Mouse (Mus musculus) urinary bladder, postnatal 25 days (tissue): ENCODE measurements around the gene Krr1.
"Not testable (repeated sequence)": the region's sequence is repeated elsewhere in the genome, so short reads cannot be mapped to it uniquely, and the experiment has no call there.

ENCODE experiments used
- DNase-seq: peaks from one replicate; pipeline ENCODE4 v3.0.0; 2022; ENCODE audit warnings: low spot score

Gene Krr1

GRCm38 (mm10) chr10:111977584-111977983, 5.1 kb downstream of the Krr1 start:
- DNase-seq: peak; percentile 36

DNA sequence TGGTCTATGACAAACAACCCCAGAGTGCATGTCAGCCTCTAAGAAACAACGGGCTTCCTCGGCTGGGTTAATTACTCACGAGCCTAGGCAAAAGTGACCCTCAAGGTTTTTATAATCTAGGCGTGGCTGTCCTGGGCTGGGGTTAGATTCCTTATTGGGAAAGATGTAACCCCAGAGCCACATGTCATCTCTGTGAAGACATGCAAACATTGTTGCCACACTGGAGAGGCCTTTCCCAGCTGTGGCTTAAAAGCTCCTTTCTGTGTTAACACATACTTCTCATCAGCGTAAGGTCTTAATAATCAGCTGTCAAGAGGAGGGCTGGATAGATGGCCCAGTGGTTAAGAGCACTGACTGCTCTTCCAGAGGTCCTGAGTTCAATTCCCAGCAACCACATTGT, 10.6 kb downstream of the Krr1 start:
- no peak for DNase-seq

- DNase-seq: no peak
Observed at GRCm38 (mm10) chr10:111986453-111986852, 14.0 kb downstream of the Krr1 start.

- DNase-seq: no peak
Observed at GRCm38 (mm10) chr10:111995803-111996548, 23.5 kb downstream of the Krr1 start.

DNA sequence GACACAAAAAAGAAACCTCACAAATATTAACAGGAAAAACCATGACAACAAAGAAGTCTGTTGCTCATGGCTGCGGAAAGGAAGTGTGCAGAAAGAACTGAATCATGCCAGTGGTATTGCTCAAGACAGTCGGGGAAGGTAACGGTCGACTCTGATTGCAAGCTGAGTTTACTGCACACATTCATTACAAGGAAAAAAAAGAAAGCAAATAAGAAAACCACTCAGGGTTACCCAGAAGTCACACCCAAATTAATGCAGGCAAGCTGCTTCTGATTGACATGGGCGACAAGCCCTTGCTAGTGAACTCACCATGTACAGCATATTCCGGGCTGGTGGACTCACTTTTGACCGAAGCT, 24.1 kb downstream of the Krr1 start:
- DNase-seq: no peak

GRCm38 (mm10) chr10:111996911-111997347, 24.5 kb downstream of the Krr1 start:
- no peak for DNase-seq

GRCm38 (mm10) chr10:111997671-111998070, 25.2 kb downstream of the Krr1 start:
- no peak for DNase-seq

GRCm38 (mm10) chr10:111999765-112000164, 27.3 kb downstream of the Krr1 start:
- DNase-seq: no peak

DNA sequence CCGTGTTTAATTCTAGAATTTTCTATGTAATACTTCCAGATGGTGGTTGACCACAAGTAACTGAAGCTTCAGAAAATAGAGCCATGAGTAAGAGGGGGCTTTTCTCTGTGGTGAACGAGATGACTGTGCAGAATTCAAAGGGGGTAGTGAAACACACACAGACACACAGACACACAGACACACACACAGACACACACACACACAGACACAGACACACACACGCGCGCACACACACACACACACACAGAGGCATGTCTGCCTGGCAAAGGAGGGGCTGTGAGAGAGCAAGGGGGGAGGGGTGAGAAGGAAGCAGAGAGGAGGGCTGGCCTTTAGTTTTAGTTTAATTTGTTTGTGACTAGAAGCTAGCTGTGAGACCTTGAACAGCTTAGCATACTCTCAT, 28.1 kb downstream of the Krr1 start:
- no peak for DNase-seq

DNA sequence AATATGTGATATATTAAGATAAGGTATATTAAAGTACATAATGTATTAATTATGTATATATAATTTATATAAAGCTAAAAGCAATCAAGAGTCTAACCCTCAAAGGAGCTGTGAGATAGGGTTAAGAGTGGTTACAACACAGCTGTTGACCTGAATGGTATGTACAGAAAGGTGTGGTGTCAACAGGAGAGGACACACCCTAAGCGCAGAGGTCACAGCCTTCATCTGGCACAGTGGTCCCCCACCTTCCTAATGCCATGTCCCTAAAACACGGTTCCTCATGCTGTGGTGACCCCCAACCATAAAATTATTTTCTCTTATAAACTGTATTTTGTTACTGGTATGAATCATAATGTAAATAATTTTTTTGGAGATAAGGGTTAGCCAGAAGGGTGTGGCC, 28.9 kb downstream of the Krr1 start:
- DNase-seq: no peak

DNA sequence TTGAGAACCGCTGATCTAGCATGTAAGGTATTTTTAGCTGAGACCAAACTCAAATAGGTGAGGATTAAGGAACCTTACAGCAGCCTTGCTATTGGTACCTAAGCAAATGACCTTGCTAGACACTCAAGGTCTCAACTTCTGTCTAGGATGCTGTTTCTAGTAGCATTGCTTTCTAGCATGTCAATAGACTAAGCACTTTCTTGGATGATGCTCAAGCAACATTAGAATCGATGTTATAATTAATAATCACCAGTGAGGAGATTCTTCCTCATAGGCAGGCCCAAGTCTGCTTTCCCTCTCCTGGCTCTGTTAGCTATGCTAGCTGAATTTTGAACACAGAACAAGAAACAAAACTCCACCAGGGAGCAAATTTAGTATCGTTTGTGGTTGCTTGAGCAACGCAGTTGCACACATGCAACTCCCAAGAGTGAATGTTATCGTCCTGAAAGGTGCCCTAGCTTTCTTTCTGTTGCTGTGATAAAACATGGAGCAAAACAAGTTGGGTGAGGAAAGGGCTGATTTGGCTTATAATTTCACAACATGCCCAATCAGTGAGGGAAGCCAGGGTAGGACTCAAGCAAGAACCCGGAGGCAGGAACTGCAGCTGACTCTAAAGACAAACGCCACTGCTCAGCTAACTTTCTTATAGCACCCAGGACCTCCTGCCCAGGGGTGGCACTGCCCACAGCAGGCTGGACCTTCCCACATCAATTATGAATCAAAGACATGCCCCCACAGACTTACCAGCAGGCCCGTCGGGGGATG, 29.5 kb downstream of the Krr1 start:
- DNase-seq: no peak

GRCm38 (mm10) chr10:112002544-112003215, 30.2 kb downstream of the Krr1 start, which contains the start of gene Glipr1:
Glipr1 (minus strand) TSS chr10:112002631.
- no peak for DNase-seq

GRCm38 (mm10) chr10:112009511-112009910, 37.0 kb downstream of the Krr1 start:
- not testable (repeated sequence) for DNase-seq

GRCm38 (mm10) chr10:112023585-112023984, 51.1 kb downstream of the Krr1 start:
- DNase-seq: no peak

GRCm38 (mm10) chr10:112028689-112029088, 56.2 kb downstream of the Krr1 start:
- DNase-seq: not testable (repeated sequence)
